Mouse (Mus musculus) heart, embryonic 16.5 days (tissue): ENCODE results near the gene Adamtsl1. TPM values are rescaled to one million over a fixed set of nuclear protein-coding genes. Genes with fewer than 3 reads are reported as not detected.

Experiments used
- ATAC-seq: fragments of 200-750 bp; cut with Nextera tagmentation; replicated peaks from 2 replicates; pipeline ENCODE4 v1.8.0; 2017; ENCODE audit warnings: moderate number of reproducible peaks; ENCODE audit not compliant: insufficient read depth, low FRiP score; ENCODE audit errors: extremely low read depth
- H3K27ac ChIP-seq: fragments of 300-500 bp; sonication (generic); 2 replicates; pipeline ENCODE4 v1.5.1; 2014; ENCODE audit warnings: mild to moderate bottlenecking, low read length, control low read depth, moderate library complexity
- H3K27me3 ChIP-seq: fragments of 300-500 bp; sonication (generic); 2 replicates; pipeline ENCODE4 v1.6.1; 2014; ENCODE audit warnings: low read length, mixed read lengths; ENCODE audit not compliant: control insufficient read depth, insufficient read depth
- H3K36me3 ChIP-seq: fragments of 300-500 bp; sonication (generic); 2 replicates; pipeline ENCODE4 v1.6.1; 2014; ENCODE audit not compliant: control insufficient read depth, insufficient read depth
- H3K4me1 ChIP-seq: fragments of 300-500 bp; sonication (generic); 2 replicates; pipeline ENCODE4 v1.6.1; 2014; ENCODE audit warnings: low read length, mixed read lengths; ENCODE audit not compliant: control insufficient read depth, insufficient read depth
- H3K4me2 ChIP-seq: fragments of 300-500 bp; sonication (generic); 2 replicates; pipeline ENCODE4 v1.6.1; 2014; ENCODE audit warnings: low read depth, mild to moderate bottlenecking, control low read depth, low read length
- H3K4me3 ChIP-seq: fragments of 300-500 bp; sonication (generic); 2 replicates; pipeline ENCODE4 v1.5.1; 2014; ENCODE audit warnings: mild to moderate bottlenecking, control low read depth, low read length
- H3K9ac ChIP-seq: fragments of 300-500 bp; sonication (generic); 2 replicates; pipeline ENCODE4 v1.6.1; 2014; ENCODE audit warnings: low read length, control low read depth
- H3K9me3 ChIP-seq: fragments of 300-500 bp; sonication (generic); replicated peaks from 2 replicates; pipeline ENCODE4 v1.6.1; 2016; ENCODE audit warnings: low read length; ENCODE audit not compliant: control insufficient read depth
- WGBS: fragments of 180-500 bp; shearing (Covaris S2); extraction: QIAGEN DNeasy Blood & Tissue Kit; methylation state at CpG from one replicate; pipeline ENCODE4 v1.1.7; 2014; 5-methylcytosine and 5-hydroxymethylcytosine counted together
- polyA plus RNA-seq: library from polyadenylated mRNA; unstranded; fragments of >200 nt; fragmentation: Nextera tagmentation; extraction: Ambion mirVana; gene quantifications from 2 replicates; pipeline ENCODE4 v1.2.1, GENCODE M21; 2015

Adamtsl1 gene
- polyA plus RNA-seq, 1 experiment from 2014 or later, result 7.9 TPM

DNA sequence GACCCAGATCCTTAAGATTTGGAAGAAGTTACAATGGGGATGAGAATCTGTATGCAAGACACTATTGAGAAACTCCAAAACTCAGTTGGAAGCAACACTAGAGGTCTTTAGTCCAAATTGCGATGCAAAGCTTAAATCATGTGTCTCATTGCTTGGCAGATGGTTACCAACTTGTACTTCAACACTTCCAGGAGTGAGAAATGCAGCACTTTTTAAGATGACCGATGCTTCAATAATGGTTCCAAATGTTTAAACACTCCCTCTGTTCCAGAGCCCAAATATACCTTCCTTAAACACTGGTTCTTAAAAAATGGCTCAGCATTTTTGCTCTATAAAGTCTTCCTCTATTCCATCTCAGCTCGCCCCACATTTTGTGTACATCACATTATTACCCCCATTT lies 499.7 kb downstream of the Adamtsl1 start:
- no peak for ATAC-seq
- Histone ChIP-seq H3K9ac (no peak overlapping the region), H3K4me3 (no peak overlapping the region), H3K4me2 (no peak overlapping the region), H3K9me3 (no peaks in the 10 kb centered on the region), H3K27me3 (no peaks in the 10 kb centered on the region), H3K4me1 (no peaks in the 10 kb centered on the region), H3K36me3 (no peaks in the 10 kb centered on the region), H3K27ac (no peak overlapping the region)
- WGBS, result 85% methylated on average over 3 of the region's 3 CpGs

DNA sequence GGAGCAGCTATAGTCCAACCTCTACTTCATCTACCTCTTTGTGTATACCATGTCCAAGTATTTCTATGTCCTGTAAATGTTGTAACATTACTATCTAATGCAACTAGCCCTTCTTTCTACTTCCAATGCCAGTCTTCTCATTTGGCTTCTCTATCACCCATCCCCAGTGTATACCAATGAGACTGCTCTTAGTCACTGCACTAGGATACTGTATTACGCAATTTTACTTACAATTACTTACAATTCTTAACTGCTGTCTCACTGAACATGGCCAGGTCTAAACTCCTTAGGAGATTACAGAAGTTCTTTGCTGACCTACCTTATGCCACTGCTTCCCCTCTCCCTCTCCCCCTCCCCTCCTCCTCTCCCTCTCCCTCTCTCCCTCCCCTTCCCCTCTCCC lies 505.0 kb downstream of the Adamtsl1 start:
- ATAC-seq, result no peak
- H3K4me3 ChIP-seq, result no peak overlapping the region
- no peak overlapping the region for H3K9ac ChIP-seq
- H3K4me2 ChIP-seq, result no peak overlapping the region
- H3K4me1 ChIP-seq, result 0 out of 2 replicates have a peak, but pooled peaks cover 4% of the 10 kb centered on the region
- no peaks in the 10 kb centered on the region for H3K27me3 ChIP-seq
- no peaks in the 10 kb centered on the region for H3K36me3 ChIP-seq
- WGBS, result 100% methylated on average over 1 of the region's 1 CpGs
- no peaks in the 10 kb centered on the region for H3K9me3 ChIP-seq
- no peak overlapping the region for H3K27ac ChIP-seq

DNA sequence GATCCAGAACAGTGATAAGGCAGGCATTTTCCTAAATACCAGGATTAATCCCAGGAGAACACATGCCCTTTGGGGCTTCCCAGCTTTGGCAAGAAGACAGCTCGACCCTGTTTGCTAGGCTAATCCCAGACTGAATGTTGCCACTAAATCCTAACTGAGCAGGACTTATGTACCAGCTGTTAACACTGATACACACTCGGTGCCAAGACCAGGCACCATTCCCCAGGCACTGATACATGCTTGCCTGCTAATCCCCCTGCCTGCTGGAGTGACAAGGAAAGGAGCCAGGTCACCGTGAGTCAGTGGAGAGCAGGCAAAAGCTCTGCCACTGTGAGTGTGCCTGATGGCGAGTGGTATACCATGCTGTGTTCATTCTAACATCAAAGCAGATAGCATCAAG lies 505.6 kb downstream of the Adamtsl1 start:
- peak; percentile 70; the same call in 1 of the 2 replicates for ATAC-seq
- 33% methylated on average over 4 of the region's 4 CpGs for WGBS

DNA sequence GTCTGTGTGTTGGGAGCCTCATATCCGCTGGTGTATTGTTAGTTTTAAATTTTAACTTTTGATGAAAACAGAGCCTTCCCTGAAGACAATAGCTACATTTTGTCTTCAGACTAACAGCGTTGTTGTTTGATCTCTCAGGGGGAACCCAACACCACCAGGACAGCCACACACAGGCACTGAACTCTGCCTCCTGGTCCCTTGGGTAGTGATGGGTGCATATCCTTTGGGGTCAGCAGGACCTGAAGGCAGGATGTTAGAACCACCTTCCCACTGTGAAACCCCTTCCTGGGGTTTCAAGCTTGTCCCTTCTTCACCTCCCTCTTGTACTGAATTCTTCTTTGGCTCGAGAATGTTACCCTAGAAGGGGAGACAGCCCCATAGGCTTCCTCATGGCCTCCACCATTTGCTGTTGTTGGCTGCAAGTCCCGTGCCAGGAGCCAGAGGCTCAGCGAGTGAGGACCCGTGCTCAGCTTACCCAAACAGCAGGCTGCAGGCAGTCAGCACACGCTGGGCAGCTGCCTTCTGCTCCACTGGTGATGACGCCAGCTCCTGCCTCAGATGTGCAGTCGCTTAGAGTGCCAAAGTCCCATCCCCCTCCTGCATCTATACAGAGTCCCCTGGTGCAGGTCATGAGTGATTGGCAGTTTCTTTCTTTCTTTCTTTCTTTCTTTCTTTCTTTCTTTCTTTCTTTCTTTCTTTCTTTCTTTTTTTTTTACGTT lies 506.6 kb downstream of the Adamtsl1 start:
- Histone ChIP-seq H3K4me2 (no peak overlapping the region), H3K4me1 (0 out of 2 replicates have a peak, but pooled peaks cover 4% of the 10 kb centered on the region), H3K9ac (no peak overlapping the region), H3K4me3 (no peak overlapping the region), H3K36me3 (no peaks in the 10 kb centered on the region), H3K9me3 (no peaks in the 10 kb centered on the region), H3K27me3 (no peaks in the 10 kb centered on the region), H3K27ac (no peak overlapping the region)
- 46% methylated on average over 10 of the region's 10 CpGs for WGBS
- ATAC-seq, result no peak

More for the DNA sequence above, 505.6 kb downstream of the Adamtsl1 start:
- no peak overlapping the region for H3K4me2 ChIP-seq
- H3K27me3 ChIP-seq, result no peaks in the 10 kb centered on the region
- H3K9me3 ChIP-seq, result no peaks in the 10 kb centered on the region
- no peaks in the 10 kb centered on the region for H3K36me3 ChIP-seq
- H3K9ac ChIP-seq, result no peak overlapping the region
- no peak overlapping the region for H3K27ac ChIP-seq
- H3K4me3 ChIP-seq, result no peak overlapping the region
- 0 out of 2 replicates have a peak, but pooled peaks cover 4% of the 10 kb centered on the region for H3K4me1 ChIP-seq

DNA sequence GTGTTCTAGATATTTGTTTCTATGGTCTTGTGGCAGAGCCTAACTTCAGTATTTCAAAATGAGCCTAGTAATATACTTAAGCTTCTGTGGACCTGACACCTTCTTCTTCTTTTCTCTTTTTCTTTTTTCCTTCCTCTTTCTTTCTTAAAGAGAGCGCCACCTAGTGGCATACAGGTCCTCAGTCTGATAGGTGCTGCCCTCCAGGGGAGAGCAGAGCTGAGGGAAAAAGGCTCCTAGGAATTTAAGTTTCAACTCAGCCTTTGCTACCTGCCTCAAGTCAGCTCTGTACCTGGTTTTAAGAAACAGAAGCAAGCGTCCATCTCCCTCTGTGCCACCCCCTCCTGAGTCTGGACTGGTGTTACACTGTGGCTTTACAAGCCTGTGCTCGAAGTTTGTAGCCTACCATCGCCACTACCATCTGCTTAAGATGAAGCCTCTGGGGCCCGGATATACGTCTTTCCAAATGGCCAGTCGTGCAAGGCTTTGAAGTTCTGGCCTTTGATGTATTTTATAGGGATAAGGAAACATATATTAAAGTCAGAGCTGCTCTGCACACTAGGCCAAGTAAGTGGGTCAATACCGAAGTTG lies 510.7 kb downstream of the Adamtsl1 start:
- no peak for ATAC-seq
- no peaks in the 10 kb centered on the region for H3K27me3 ChIP-seq
- H3K4me2 ChIP-seq, result no peak overlapping the region
- H3K9ac ChIP-seq, result no peak overlapping the region
- 0 out of 2 replicates have a peak, but pooled peaks cover 2% of the 10 kb centered on the region for H3K4me1 ChIP-seq
- H3K27ac ChIP-seq, result no peak overlapping the region
- no peaks in the 10 kb centered on the region for H3K9me3 ChIP-seq
- 62% methylated on average over 8 of the region's 8 CpGs for WGBS
- no peak overlapping the region for H3K4me3 ChIP-seq
- no peaks in the 10 kb centered on the region for H3K36me3 ChIP-seq

DNA sequence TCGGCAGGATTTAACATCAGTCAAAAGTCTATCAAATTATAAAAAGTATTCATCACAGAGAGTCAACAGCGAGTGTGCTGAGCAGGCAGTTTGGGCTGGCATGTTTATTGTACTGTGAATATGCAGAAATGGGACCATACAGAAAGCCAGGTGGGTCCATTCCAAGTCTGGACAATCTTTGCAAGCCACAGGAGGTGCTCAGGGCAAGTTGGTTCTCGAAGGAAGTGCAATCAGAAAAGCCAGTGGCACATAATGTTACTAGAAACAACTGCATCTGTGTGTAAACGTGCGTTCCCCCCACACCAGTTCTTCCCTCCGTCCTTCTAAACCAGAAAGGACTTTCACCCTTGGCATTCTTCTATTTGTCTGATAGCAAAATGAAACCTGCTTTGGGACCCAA lies 515.5 kb downstream of the Adamtsl1 start:
- no peak overlapping the region for H3K9ac ChIP-seq
- H3K4me3 ChIP-seq, result no peak overlapping the region
- H3K36me3 ChIP-seq, result no peaks in the 10 kb centered on the region
- no peak overlapping the region for H3K4me2 ChIP-seq
- WGBS, result 75% methylated on average over 6 of the region's 6 CpGs
- H3K9me3 ChIP-seq, result no peaks in the 10 kb centered on the region
- ATAC-seq, result no peak
- no peak overlapping the region for H3K27ac ChIP-seq
- no peaks in the 10 kb centered on the region for H3K27me3 ChIP-seq
- no peaks in the 10 kb centered on the region; the same call in 1 of the 2 replicates for H3K4me1 ChIP-seq

DNA sequence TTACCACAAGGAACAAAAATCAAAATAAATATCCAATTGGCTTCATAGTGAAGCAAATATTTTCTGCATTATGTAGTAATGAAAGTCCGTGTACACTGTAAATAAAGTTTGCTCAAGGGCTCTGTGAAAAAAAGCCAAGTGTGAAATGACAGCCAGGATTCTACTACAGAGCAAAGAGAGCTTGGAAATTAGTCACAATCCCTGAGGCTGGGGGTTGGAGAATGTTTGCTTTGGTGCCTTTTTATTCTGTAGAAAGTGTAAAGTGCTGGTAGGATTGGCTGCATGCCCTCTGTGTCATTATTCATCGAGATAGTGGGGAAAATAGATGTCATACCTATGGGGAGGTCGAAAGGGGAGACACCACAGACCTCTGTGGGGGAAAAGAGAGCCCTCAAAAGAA lies 516.2 kb downstream of the Adamtsl1 start:
- Histone ChIP-seq H3K9me3 (no peaks in the 10 kb centered on the region), H3K4me1 (no peaks in the 10 kb centered on the region; the same call in 1 of the 2 replicates), H3K36me3 (no peaks in the 10 kb centered on the region), H3K27ac (no peak overlapping the region), H3K4me3 (no peak overlapping the region), H3K4me2 (no peak overlapping the region), H3K27me3 (no peaks in the 10 kb centered on the region), H3K9ac (no peak overlapping the region)
- no peak for ATAC-seq
- WGBS, result 26% methylated on average over 3 of the region's 3 CpGs

DNA sequence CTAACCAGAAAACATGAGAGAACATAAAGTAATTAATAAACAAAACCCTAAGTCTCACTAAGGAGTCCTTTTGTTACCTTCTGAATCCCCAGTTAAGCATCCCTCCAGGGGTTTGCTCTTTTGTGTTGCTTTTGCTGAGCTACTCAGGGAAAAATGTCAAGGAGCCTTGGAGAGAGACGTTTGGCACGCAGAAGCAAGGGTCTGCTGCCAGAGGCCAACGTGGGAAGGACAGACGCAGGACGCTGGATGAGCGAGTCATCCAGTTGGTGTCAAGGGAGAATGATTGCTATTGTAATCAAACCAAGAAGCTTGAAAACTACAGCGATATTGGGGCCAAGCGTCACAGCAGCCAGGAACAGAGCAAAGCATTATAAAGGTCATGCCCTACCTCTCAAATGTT lies 517.1 kb downstream of the Adamtsl1 start:
- Histone ChIP-seq H3K9me3 (no peaks in the 10 kb centered on the region), H3K36me3 (no peaks in the 10 kb centered on the region), H3K4me2 (no peak overlapping the region), H3K4me1 (no peaks in the 10 kb centered on the region; the same call in 1 of the 2 replicates), H3K27me3 (no peaks in the 10 kb centered on the region), H3K27ac (no peak overlapping the region), H3K9ac (no peak overlapping the region), H3K4me3 (no peak overlapping the region)
- no peak for ATAC-seq
- WGBS, result 40% methylated on average over 8 of the region's 8 CpGs

DNA sequence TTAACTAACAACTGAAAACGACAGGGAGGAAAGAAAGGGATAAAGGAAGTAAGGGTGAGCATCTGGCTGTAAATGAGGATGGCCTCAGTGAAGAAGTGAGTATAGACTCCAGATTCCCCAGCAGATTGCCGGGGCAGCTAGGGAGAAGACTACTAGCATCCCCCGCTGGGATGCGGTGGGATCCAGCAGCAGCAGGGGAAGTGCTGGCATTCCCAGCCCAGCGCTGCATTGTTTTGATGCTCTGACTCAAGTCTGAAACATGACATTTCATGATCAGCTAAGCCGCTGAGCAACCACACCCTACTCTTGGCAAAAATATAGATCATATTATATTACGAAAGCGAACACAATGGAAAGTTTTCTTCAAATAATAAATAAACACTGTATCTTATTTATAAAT lies 526.9 kb downstream of the Adamtsl1 start:
- no peak overlapping the region for H3K27ac ChIP-seq
- no peak overlapping the region for H3K4me2 ChIP-seq
- H3K4me1 ChIP-seq, result no peaks in the 10 kb centered on the region
- H3K27me3 ChIP-seq, result no peaks in the 10 kb centered on the region
- H3K9me3 ChIP-seq, result no peaks in the 10 kb centered on the region
- H3K4me3 ChIP-seq, result no peak overlapping the region
- no peak overlapping the region for H3K9ac ChIP-seq
- WGBS, result 45% methylated on average over 8 of the region's 8 CpGs
- no peaks in the 10 kb centered on the region for H3K36me3 ChIP-seq
- ATAC-seq, result no peak
